Mouse (Mus musculus): ENCODE results near the gene Fam43b. TPM values are rescaled to one million over a fixed set of nuclear protein-coding genes. Genes with fewer than 3 reads are reported as not detected.

The Fam43b gene
- polyA plus RNA-seq, 1 experiment from 2014 or later: not detected

DNA sequence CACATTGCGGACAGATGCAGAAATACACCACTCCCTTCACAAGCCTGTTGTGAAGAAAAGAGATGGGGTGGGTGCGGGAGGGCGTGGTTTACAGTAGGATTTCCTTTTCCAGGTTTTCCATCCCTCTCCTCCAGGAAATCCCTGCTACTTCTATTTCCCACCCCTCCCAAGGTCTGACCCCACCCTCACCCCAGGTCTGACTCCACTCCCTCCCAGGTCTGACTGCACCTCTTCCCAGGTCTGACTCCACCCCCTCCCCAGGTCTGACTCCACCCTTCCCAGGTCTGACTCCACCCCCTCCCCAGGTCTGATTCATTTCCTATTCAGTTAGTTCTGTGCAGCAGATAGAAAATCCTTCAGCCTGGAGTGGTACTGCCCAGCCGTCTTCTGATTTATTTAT is 12.5 kb downstream of the Fam43b start:
- Histone ChIP-seq H3K4me3 (replicated peaks) (no peak overlapping the region), H3K9me3 (no peaks in the 10 kb centered on the region), H3K4me1 (replicated peaks) (no peaks in the 10 kb centered on the region), H3K27me3 (peaks cover 11% of the 10 kb centered on the region), H3K27ac (no peak overlapping the region), H3K4me2 (no peak overlapping the region), H3K36me3 (no peaks in the 10 kb centered on the region), H3K9ac (replicated peaks) (no peak overlapping the region)
- WGBS: 46% methylated on average over 4 of the region's 4 CpGs
- no peak for ATAC-seq (ENCODE audit: insufficient number of reproducible peaks, insufficient read depth, low FRiP score, low TSS enrichment, low read depth)

DNA sequence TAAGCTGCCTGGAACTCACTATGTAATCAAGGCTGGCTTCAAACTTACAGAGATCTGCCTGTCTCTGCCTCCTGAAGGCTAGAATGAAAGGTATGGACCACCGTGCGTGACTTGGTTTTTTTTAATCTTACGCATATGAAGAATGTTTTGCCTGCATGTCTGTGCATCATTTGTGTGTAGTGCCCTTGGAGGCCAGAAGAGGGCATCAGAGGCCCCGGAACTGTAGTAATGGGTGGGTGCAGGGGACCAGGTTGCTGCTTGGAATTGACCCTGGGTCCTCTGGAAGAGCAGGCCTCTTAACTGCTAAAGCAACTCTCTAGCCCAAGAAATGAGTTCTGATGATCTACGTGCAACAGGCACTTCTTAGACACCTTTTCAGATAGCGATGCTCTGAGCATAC is 13.9 kb downstream of the Fam43b start:
- WGBS: 79% methylated on average over 6 of the region's 6 CpGs
- H3K27me3 ChIP-seq: peaks cover 11% of the 10 kb centered on the region
- H3K9me3 ChIP-seq: no peaks in the 10 kb centered on the region
- H3K9ac ChIP-seq (replicated peaks): no peak overlapping the region
- no peaks in the 10 kb centered on the region for H3K4me1 ChIP-seq (replicated peaks)
- H3K4me3 ChIP-seq (replicated peaks): no peak overlapping the region
- H3K4me2 ChIP-seq: no peak overlapping the region
- ATAC-seq (ENCODE audit: insufficient number of reproducible peaks, insufficient read depth, low FRiP score, low TSS enrichment, low read depth): no peak
- H3K27ac ChIP-seq: no peak overlapping the region
- H3K36me3 ChIP-seq: no peaks in the 10 kb centered on the region

DNA sequence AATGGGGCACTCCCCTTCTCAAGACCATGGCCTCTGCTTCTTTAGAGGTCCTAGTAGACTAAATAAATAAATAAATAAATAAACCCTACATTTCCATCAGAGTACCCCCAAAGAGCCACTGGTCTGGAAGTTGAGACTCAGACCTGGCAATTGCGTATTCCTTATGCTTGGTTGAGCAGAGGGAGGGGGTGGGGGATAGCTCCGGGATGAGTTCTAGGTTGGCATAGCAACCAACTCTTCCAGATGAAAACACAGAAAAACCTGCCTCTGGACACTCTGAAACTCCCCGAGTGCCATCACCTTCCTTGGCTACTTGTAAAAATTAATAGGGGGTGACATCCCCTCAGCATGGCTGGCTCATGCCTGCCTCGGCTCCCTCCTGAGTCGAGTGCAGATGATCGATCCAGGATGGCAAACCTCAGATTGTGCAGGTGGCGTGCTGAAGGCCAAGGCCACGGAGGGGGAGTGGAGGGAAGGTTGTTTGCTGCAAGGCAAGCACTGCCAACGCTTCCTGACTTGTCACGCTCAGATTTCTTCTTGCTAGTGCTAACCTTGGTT is 16.1 kb downstream of the Fam43b start:
- Histone ChIP-seq H3K9me3 (no peaks in the 10 kb centered on the region), H3K4me3 (replicated peaks) (no peak overlapping the region), H3K27ac (no peak overlapping the region), H3K4me1 (replicated peaks) (no peaks in the 10 kb centered on the region), H3K4me2 (no peak overlapping the region), H3K9ac (replicated peaks) (no peak overlapping the region), H3K27me3 (peaks cover 11% of the 10 kb centered on the region), H3K36me3 (no peaks in the 10 kb centered on the region)
- no peak for ATAC-seq (ENCODE audit: insufficient number of reproducible peaks, insufficient read depth, low FRiP score, low TSS enrichment, low read depth)
- 59% methylated on average over 10 of the region's 10 CpGs for WGBS

DNA sequence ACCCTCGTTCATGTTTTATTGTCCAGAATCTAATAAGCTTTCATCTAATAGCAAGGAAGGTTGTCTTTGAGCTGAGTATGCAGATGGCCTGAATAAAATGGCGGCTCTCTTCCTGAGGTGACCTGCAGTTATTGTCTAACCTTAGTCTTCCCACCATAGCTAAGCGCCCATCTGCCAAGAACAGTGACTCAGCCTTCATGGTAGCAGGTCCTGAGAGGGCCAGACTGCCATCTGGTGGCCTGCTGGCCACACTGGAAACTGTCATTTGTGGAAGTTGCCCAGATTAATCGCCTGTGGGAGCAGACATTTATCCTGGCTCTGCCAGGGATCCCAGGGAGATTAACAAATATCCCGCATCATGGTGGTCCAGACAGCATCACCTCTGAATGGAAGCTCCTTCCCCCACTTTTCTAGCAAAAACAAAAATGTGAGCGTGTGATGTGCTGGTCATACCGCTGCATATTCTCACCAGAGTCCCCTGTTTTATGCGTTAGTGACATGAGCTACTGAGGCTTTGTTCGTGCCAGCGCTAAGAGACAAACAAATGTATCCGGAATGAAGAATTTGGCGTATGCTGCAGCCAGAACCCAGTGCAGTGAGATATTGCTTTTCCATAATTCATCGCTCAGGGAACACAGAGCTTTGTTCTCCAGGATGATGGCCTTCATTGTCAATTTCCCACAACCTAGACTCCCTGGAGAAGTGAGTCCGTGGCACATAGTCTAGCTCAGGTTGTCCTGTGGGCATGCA is 17.1 kb downstream of the Fam43b start:
- peaks cover 11% of the 10 kb centered on the region for H3K27me3 ChIP-seq
- H3K9ac ChIP-seq (replicated peaks): no peak overlapping the region
- no peaks in the 10 kb centered on the region for H3K4me1 ChIP-seq (replicated peaks)
- no peak for ATAC-seq (ENCODE audit: insufficient number of reproducible peaks, insufficient read depth, low FRiP score, low TSS enrichment, low read depth)
- H3K4me3 ChIP-seq (replicated peaks): no peak overlapping the region
- no peaks in the 10 kb centered on the region for H3K9me3 ChIP-seq
- no peaks in the 10 kb centered on the region for H3K36me3 ChIP-seq
- no peak overlapping the region for H3K4me2 ChIP-seq
- WGBS: 64% methylated on average over 14 of the region's 14 CpGs
- no peak overlapping the region for H3K27ac ChIP-seq

DNA sequence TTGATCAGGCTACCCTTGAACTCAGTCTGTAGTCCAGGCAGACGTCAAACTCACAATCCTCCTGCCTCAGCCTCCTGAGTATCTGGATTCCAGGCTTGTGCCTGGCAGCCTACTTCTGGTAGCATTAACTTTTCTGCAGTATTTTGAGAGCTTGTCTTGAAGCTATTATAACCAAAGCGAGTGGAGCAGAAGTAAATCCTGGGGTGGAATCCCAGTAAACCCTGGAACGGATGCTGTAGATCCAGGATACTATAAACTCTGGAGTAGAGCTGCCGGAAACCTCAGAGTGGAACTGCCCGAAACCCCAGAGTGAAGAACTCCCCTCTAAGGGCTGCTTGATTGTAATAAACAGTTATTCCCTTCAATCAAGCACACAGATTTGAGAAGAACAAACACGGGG is 18.8 kb downstream of the Fam43b start:
- H3K9me3 ChIP-seq: no peaks in the 10 kb centered on the region
- H3K27me3 ChIP-seq: peaks cover 11% of the 10 kb centered on the region
- H3K4me2 ChIP-seq: no peak overlapping the region
- H3K9ac ChIP-seq (replicated peaks): no peak overlapping the region
- WGBS: 47% methylated on average over 6 of the region's 6 CpGs
- no peak for ATAC-seq (ENCODE audit: insufficient number of reproducible peaks, insufficient read depth, low FRiP score, low TSS enrichment, low read depth)
- no peaks in the 10 kb centered on the region for H3K36me3 ChIP-seq
- H3K4me1 ChIP-seq (replicated peaks): no peaks in the 10 kb centered on the region
- H3K27ac ChIP-seq: no peak overlapping the region
- H3K4me3 ChIP-seq (replicated peaks): no peak overlapping the region

DNA sequence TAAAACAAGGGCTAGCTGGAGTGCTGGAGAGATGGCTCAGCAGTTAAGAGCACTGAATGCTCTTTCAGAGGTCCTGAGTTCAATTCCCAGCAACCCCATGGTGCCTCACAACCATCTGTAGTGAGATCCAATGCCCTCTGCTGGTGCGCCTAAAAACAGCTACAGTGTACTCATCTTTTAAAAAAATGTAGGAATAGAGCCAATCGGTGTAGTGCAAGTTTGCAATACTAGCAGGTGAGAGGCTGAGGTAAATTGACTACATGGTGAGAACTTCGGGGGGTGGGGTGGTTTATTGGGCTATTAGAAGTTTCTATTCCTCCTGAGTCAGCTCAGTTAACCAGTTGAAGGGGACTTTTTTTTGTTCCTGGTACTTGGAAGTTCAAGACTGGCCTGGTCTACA is 21.2 kb downstream of the Fam43b start:
- Histone ChIP-seq H3K9ac (replicated peaks) (no peak overlapping the region), H3K4me3 (replicated peaks) (no peak overlapping the region), H3K27me3 (0 out of 2 replicates have a peak, but pooled peaks cover 3% of the 10 kb centered on the region), H3K4me2 (no peak overlapping the region), H3K27ac (no peak overlapping the region), H3K9me3 (no peaks in the 10 kb centered on the region), H3K4me1 (replicated peaks) (no peaks in the 10 kb centered on the region), H3K36me3 (no peaks in the 10 kb centered on the region)
- no peak for ATAC-seq (ENCODE audit: insufficient number of reproducible peaks, insufficient read depth, low FRiP score, low TSS enrichment, low read depth)
- WGBS: 84% methylated on average over 3 of the region's 3 CpGs

DNA sequence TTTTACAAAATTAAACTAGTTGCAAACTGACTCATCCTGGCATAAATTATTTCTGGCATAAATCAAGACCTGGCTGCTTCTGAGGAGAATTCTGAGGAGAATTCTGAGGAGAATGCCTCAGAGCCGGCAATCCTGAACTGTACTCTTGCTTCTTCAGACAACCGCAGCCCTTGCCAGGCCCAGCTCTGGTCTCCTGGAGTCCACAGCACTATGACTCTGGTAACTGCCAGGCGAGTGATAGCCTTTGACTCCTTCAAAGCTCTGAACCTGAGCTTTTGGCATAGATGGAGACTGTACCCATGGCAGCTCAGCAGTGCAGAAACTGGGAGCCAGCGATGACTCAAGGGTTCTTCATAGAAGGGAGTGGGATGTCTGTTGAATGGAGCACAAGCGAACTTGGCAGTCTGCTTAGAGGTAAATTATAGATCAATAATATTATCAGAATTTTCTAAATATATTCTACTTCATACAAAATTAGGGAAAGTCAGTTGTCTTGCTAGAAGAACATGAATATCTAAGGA is 25.3 kb downstream of the Fam43b start:
- Histone ChIP-seq H3K4me3 (replicated peaks) (no peak overlapping the region), H3K27ac (no peak overlapping the region), H3K4me1 (replicated peaks) (peaks cover 11% of the 10 kb centered on the region; the same call in 1 of the 2 replicates), H3K36me3 (no peaks in the 10 kb centered on the region), H3K27me3 (peaks cover 33% of the 10 kb centered on the region), H3K9me3 (no peaks in the 10 kb centered on the region), H3K4me2 (no peak overlapping the region), H3K9ac (replicated peaks) (no peak overlapping the region)
- WGBS: 80% methylated on average over 5 of the region's 5 CpGs
- no peak for ATAC-seq (ENCODE audit: insufficient number of reproducible peaks, insufficient read depth, low FRiP score, low TSS enrichment, low read depth)

DNA sequence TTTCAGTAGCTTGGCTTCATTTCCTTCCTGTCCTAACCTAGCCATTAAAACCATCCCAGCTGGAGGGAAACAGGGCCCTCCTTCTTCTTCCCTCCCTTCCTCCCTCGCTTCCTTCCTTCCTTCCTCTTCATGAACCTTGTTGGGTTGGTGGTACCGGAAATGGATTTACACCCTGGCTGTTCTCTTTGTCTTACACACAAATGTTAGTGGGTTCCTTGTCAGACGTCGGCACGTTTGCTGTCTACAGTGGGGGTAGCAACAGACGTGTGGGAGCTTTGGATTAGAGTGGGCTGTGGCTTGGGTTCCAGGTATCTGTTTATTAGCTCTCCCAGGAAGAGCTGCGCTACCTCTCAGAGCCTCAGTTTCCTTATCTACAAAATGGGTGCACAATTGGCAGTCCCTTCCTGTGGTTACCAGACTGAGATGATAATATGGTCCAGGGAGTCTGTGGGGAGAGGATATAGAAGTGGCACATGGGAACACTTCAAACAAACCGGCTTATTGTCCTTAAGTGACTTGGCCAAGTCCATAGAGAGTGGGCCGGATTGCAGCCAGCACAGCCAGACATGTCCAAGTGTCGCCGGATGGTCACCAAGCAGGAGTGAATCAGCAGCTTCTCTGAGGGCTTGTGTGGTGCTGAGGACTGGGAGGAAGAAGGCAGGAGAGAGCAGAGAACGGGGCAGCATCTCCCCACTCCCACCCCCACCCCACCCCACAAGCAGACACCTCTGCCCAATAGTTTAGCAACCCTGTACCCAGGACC is 27.6 kb downstream of the Fam43b start:
- peaks cover 11% of the 10 kb centered on the region; the same call in 1 of the 2 replicates for H3K4me1 ChIP-seq (replicated peaks)
- H3K27me3 ChIP-seq: peaks cover 36% of the 10 kb centered on the region
- H3K9me3 ChIP-seq: no peaks in the 10 kb centered on the region
- no peak overlapping the region for H3K9ac ChIP-seq (replicated peaks)
- peak overlapping the region; percentile 76 for H3K4me2 ChIP-seq
- 81% methylated on average over 12 of the region's 12 CpGs for WGBS
- no peak overlapping the region for H3K27ac ChIP-seq
- no peaks in the 10 kb centered on the region for H3K36me3 ChIP-seq
- ATAC-seq (ENCODE audit: insufficient number of reproducible peaks, insufficient read depth, low FRiP score, low TSS enrichment, low read depth): no peak
- H3K4me3 ChIP-seq (replicated peaks): no peak overlapping the region

DNA sequence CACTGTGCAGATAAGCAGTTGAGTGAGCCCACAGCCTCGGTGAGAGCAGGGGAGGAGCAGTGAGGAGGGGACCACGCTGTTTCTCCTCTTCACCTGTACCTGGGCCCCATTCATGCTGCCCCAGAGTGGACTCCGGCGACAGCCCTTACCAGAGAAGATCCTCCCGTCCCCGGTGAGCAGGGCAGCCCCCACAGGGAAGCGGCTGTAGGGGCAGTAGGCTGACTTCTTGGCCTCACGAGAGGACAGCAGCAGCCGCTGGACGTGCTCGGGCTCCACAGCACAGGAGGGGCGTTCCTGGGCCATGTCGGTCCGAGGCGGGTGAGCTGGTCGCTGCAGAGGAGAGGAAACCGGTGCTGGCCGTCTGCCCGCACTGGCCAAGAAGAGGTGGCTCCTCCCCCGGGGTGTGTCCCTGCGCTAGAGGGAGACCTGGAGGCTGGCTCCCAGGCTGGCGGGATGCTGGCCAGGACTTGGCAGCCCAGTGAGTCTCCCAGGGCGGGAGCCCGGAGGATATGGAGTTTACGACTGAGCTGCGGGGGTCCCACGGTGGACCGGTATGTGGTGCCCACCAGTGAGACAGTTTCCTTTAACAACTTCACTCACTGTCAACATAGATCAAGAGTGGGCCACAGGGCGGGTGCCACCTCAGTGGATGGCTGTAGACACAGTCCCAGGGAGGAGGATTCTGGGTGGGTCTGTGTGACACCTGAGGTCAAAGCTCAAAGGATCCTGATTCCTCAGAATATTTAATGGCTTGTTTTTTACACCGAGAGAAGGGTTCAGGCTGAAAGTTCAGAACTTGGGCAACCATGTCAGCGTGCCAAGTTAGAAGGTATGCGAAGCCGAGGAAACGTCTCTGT is 28.5 kb downstream of the Fam43b start, which contains the start of gene Cda:
Gene Cda, minus strand, starts transcription at position 352 of the 857 bp plus-strand sequence.
- peak; percentile 71 for ATAC-seq (ENCODE audit: insufficient number of reproducible peaks, insufficient read depth, low FRiP score, low TSS enrichment, low read depth)
- peak within 1 kb of the TSS; percentile 53 for H3K9ac ChIP-seq (replicated peaks)
- WGBS: 9% methylated on average over 34 of the region's 34 CpGs

DNA sequence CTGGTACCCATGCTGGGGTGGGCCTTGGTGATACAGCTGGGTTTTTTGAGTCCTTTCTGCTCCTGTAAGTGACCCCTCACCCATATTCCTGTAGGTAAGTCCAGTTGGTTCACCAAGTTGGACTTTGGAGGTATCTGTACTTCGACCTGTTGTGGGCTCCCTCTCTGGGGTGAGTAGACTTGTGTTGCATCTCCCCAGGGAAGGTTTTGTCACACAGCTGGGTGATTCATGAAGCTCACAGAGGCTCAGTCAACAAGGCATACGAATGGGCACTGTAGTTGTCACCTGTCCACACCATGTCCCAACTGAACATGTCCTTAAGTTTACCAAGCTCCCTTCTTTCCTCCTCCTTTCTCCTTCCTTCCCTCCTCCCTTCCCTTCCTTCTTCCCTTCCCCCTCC is 29.8 kb downstream of the Fam43b start:
- H3K4me1 ChIP-seq (replicated peaks): peaks cover 11% of the 10 kb centered on the region; the same call in 1 of the 2 replicates
- no peak overlapping the region for H3K9ac ChIP-seq (replicated peaks)
- H3K9me3 ChIP-seq: no peaks in the 10 kb centered on the region
- H3K4me2 ChIP-seq: no peak overlapping the region
- H3K36me3 ChIP-seq: no peaks in the 10 kb centered on the region
- no peak overlapping the region for H3K27ac ChIP-seq
- ATAC-seq (ENCODE audit: insufficient number of reproducible peaks, insufficient read depth, low FRiP score, low TSS enrichment, low read depth): no peak
- 77% methylated on average over 2 of the region's 2 CpGs for WGBS
- no peak overlapping the region for H3K4me3 ChIP-seq (replicated peaks)
- peaks cover 44% of the 10 kb centered on the region for H3K27me3 ChIP-seq

More for the DNA sequence above, 28.5 kb downstream of the Fam43b start, which contains the start of gene Cda:
- H3K27ac ChIP-seq: no peak within 1 kb of the TSS
- H3K36me3 ChIP-seq: no peaks in the 10 kb centered on the region
- peak within 1 kb of the TSS; percentile 76 for H3K4me2 ChIP-seq
- peak within 1 kb of the TSS; percentile 40 for H3K4me3 ChIP-seq (replicated peaks)
- H3K4me1 ChIP-seq (replicated peaks): peaks cover 11% of the 10 kb centered on the region; the same call in 1 of the 2 replicates
- H3K9me3 ChIP-seq: no peaks in the 10 kb centered on the region
- H3K27me3 ChIP-seq: peaks cover 36% of the 10 kb centered on the region

Data from limb, embryonic 12.5 days (tissue).